Mouse (Mus musculus): ENCODE data around the gene Mindy3. TPM values are rescaled to one million over a fixed set of nuclear protein-coding genes. Genes with fewer than 3 reads are reported as not detected.

Gene Mindy3
- total RNA-seq (2014; rRNA removed) (51.3 and 73.3 TPM in 2 replicates), polyA plus RNA-seq (2015; fragmentation: Nextera tagmentation; extraction: Ambion mirVana) (48.2 and 50.9 TPM in 2 replicates)

DNA sequence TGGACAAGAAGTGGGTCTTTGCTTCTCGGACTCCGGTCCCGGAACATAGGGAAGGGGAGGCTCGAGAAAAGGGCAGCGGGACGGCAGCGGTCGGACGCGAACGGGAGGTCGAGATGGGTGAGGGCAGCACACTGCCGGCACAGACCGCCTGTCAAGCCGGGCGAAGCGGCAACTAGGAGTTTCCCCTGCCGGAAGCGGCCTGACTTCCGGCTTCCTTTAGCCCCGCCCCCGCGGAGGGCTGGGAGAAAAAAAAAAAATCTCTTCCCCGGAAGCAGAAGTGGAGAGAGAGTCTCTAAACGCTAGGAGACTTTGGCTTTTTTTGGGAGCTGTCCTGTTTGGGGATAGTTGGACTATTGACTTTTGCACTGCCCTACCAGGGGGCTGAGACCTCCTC lies at the start of gene Mindy3:
Gene Mindy3, minus strand, starts transcription at position 209 of the 394 bp plus-strand sequence.
- Histone ChIP-seq H3K4me1 (ENCODE audit: insufficient read depth, low read length) (peaks cover 9% of the 10 kb centered on the region; the same call in 1 of the 2 replicates), H3K9me3 (ENCODE audit: low read length) (no peaks in the 10 kb centered on the region), H3K4me3 (ENCODE audit: low read length) (peak within 1 kb of the TSS; percentile 92), H3K9ac (replicated peaks; ENCODE audit: low read length) (peak within 1 kb of the TSS; percentile 79), H3K27me3 (ENCODE audit: insufficient read depth, low read length) (no peaks in the 10 kb centered on the region), H3K36me3 (ENCODE audit: insufficient read depth, low read length) (no peaks in the 10 kb centered on the region), H3K4me2 (ENCODE audit: low read depth, low read length) (peak within 1 kb of the TSS; percentile 97), H3K27ac (peak within 1 kb of the TSS; percentile 80)
- TF ChIP-seq CTCF (IDR thresholded peaks at IDR 0.05; ENCODE audit: low read depth) = peak; percentile 17
- ATAC-seq (peak; percentile 95), DNase-seq (ENCODE audit: low spot score) (peak; percentile 93)
- under 1% methylated on average over 25 of the region's 25 CpGs for WGBS

DNA sequence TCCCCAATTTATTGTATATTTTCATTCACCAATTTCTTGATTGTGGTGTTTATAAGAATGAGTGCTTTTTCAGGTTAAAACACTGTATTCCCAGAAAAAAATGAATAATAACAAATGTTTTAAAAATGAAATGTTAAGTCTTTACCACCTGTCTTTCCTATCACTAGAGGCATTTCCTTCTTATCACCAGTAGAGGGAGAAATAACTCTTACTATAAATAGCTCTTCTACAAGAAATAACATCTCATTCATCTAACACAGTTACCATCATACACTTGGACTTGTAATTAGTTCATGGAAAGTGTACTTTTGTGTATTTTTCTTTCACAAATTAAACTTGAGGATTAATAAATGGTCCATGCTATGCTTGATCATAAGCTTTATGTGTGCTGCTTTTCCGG lies 40.5 kb upstream of the Mindy3 start:
- Histone ChIP-seq H3K4me3 (ENCODE audit: low read length) (no peak overlapping the region), H3K9ac (replicated peaks; ENCODE audit: low read length) (no peak overlapping the region), H3K4me1 (ENCODE audit: insufficient read depth, low read length) (no peaks in the 10 kb centered on the region), H3K27ac (no peak overlapping the region), H3K4me2 (ENCODE audit: low read depth, low read length) (no peak overlapping the region), H3K9me3 (ENCODE audit: low read length) (no peaks in the 10 kb centered on the region), H3K27me3 (ENCODE audit: insufficient read depth, low read length) (no peaks in the 10 kb centered on the region), H3K36me3 (ENCODE audit: insufficient read depth, low read length) (no peaks in the 10 kb centered on the region)
- ATAC-seq (no peak; the same call in 1 of the 2 replicates), DNase-seq (ENCODE audit: low spot score) (peak; percentile 30)
- 74% methylated on average over 1 of the region's 1 CpGs for WGBS
- peak; percentile 64 for TF ChIP-seq CTCF (IDR thresholded peaks at IDR 0.05; ENCODE audit: low read depth)

DNA sequence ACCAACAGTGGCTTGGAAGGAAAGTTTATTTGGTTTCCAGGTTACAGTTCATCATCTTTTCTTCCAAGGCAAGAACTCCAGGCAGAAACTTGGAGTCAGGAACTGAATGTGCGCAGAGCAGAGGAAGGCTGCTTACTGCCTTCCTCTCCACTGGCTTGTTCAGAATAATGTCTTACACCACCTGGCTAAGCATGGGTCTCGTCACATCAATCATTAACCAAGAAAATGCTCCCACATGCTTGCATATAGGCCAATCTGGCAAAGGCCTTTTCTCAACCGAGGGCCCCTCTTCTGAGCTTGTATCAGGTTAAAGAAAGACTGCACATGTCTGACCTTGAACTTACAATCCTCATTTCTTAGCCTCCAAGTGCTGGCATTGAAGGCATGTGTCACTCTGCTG lies 30.8 kb upstream of the Mindy3 start:
- Histone ChIP-seq H3K27me3 (ENCODE audit: insufficient read depth, low read length) (no peaks in the 10 kb centered on the region), H3K9me3 (ENCODE audit: low read length) (no peaks in the 10 kb centered on the region), H3K27ac (no peak overlapping the region), H3K9ac (replicated peaks; ENCODE audit: low read length) (no peak overlapping the region), H3K4me2 (ENCODE audit: low read depth, low read length) (no peak overlapping the region), H3K4me1 (ENCODE audit: insufficient read depth, low read length) (no peaks in the 10 kb centered on the region), H3K4me3 (ENCODE audit: low read length) (no peak overlapping the region), H3K36me3 (ENCODE audit: insufficient read depth, low read length) (no peaks in the 10 kb centered on the region)
- WGBS = 87% methylated on average over 3 of the region's 3 CpGs
- DNase-seq (ENCODE audit: low spot score) (no peak), ATAC-seq (no peak)
- no peak for TF ChIP-seq CTCF (IDR thresholded peaks at IDR 0.05; ENCODE audit: low read depth)

DNA sequence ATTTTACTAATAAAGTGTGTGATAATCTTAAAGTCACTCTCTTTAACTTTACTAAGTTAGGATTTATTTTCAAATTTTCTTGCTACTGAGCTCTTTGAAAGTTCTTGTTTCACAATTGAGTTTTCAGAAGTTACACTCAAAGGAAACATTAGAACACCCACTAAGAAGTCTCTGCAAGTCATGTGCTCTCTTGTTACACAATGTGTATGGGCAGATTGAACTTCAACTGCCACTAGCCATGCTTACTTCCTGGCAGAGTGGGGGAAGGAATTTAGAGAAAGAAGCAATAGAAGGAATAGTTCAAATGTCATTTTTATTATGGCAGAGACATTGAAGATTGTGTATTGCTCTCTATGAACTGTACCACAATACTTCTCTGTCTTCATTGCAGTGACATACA lies 20.9 kb upstream of the Mindy3 start:
- H3K27me3 ChIP-seq (ENCODE audit: insufficient read depth, low read length) = no peaks in the 10 kb centered on the region
- ATAC-seq (no peak), DNase-seq (ENCODE audit: low spot score) (no peak)
- no peaks in the 10 kb centered on the region for H3K36me3 ChIP-seq (ENCODE audit: insufficient read depth, low read length)
- TF ChIP-seq CTCF (IDR thresholded peaks at IDR 0.05; ENCODE audit: low read depth) = no peak
- H3K4me1 ChIP-seq (ENCODE audit: insufficient read depth, low read length) = no peaks in the 10 kb centered on the region
- no peak overlapping the region for H3K4me2 ChIP-seq (ENCODE audit: low read depth, low read length)
- no peak overlapping the region for H3K9ac ChIP-seq (replicated peaks; ENCODE audit: low read length)
- H3K27ac ChIP-seq = no peak overlapping the region
- H3K9me3 ChIP-seq (ENCODE audit: low read length) = no peaks in the 10 kb centered on the region
- no peak overlapping the region for H3K4me3 ChIP-seq (ENCODE audit: low read length)

DNA sequence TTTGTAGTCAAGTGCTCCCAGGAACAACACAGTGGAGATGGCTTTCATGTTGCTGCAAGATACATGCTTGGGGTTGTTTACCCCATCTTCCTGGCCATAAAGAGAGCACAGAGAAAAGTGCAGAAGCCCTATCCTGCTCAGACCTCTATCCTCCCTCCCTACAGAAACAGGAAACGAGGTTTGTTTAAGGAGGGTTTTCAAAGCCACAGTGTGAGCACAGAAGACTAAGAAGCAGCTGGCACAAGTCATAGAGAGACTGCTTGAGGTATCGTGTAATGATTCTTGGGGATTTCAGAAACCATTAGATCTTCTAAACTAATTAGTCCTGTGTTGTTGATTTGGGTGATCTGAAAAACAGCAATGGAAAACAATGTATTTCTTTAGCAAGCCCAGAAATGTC lies 20.3 kb upstream of the Mindy3 start:
- no peaks in the 10 kb centered on the region for H3K4me1 ChIP-seq (ENCODE audit: insufficient read depth, low read length)
- no peak overlapping the region for H3K4me2 ChIP-seq (ENCODE audit: low read depth, low read length)
- no peak overlapping the region for H3K9ac ChIP-seq (replicated peaks; ENCODE audit: low read length)
- no peaks in the 10 kb centered on the region for H3K9me3 ChIP-seq (ENCODE audit: low read length)
- H3K27me3 ChIP-seq (ENCODE audit: insufficient read depth, low read length) = no peaks in the 10 kb centered on the region
- DNase-seq (ENCODE audit: low spot score) = no peak
- no peaks in the 10 kb centered on the region for H3K36me3 ChIP-seq (ENCODE audit: insufficient read depth, low read length)
- no peak overlapping the region for H3K27ac ChIP-seq
- H3K4me3 ChIP-seq (ENCODE audit: low read length) = no peak overlapping the region
- 60% methylated on average over 2 of the region's 2 CpGs for WGBS
- ATAC-seq = no peak
- TF ChIP-seq CTCF (IDR thresholded peaks at IDR 0.05; ENCODE audit: low read depth) = no peak

DNA sequence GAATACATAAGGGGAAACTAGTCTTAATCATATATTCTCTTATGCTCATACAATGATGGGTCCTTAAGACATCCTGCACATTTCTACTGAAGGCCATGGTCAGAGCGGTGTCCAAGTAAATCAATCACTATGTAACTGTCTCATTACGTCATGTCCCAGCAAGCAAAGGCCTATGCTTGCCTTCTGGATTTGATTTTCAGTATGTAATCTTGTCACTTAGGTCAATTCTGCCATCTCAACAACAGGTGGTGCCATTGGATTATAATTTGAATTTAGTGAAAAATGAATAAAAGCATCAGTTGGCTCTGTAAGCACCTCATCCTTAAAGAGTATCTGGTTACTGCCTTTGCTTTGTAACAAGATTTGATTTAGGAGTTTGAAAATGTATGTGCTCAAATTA lies 18.9 kb upstream of the Mindy3 start:
- no peak overlapping the region for H3K4me2 ChIP-seq (ENCODE audit: low read depth, low read length)
- DNase-seq (ENCODE audit: low spot score) (peak; percentile 77), ATAC-seq (peak; percentile 69; the same call in 1 of the 2 replicates)
- 69% methylated on average over 2 of the region's 2 CpGs for WGBS
- no peak overlapping the region for H3K9ac ChIP-seq (replicated peaks; ENCODE audit: low read length)
- H3K9me3 ChIP-seq (ENCODE audit: low read length) = no peaks in the 10 kb centered on the region
- no peak overlapping the region for H3K27ac ChIP-seq
- H3K27me3 ChIP-seq (ENCODE audit: insufficient read depth, low read length) = no peaks in the 10 kb centered on the region
- peak; percentile 65 for TF ChIP-seq CTCF (IDR thresholded peaks at IDR 0.05; ENCODE audit: low read depth)
- H3K36me3 ChIP-seq (ENCODE audit: insufficient read depth, low read length) = no peaks in the 10 kb centered on the region
- H3K4me1 ChIP-seq (ENCODE audit: insufficient read depth, low read length) = no peaks in the 10 kb centered on the region
- H3K4me3 ChIP-seq (ENCODE audit: low read length) = no peak overlapping the region

DNA sequence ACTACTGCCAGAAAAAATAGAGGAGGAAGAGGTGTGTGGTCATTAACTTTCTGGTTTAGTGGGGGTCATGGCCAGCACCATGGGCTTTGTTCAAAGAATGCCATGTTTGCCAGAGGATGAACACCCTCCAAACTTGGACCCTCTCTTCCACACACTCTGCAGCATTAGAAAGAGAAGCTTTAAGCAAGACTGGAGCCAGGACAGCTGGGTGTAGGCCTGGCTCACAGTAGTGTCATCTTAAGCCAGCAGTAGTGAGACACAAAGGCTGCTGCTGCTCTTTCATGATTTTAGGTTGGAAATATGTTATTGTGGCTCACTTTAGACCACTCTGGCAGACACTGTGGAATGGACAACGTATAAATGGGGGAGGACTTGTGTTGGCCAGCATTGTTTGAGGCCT lies 12.8 kb upstream of the Mindy3 start:
- 72% methylated on average over 1 of the region's 1 CpGs for WGBS
- no peak for TF ChIP-seq CTCF (IDR thresholded peaks at IDR 0.05; ENCODE audit: low read depth)
- Histone ChIP-seq H3K4me1 (ENCODE audit: insufficient read depth, low read length) (no peaks in the 10 kb centered on the region), H3K4me2 (ENCODE audit: low read depth, low read length) (no peak overlapping the region), H3K27ac (no peak overlapping the region), H3K4me3 (ENCODE audit: low read length) (no peak overlapping the region), H3K36me3 (ENCODE audit: insufficient read depth, low read length) (no peaks in the 10 kb centered on the region), H3K27me3 (ENCODE audit: insufficient read depth, low read length) (no peaks in the 10 kb centered on the region), H3K9ac (replicated peaks; ENCODE audit: low read length) (no peak overlapping the region), H3K9me3 (ENCODE audit: low read length) (no peaks in the 10 kb centered on the region)
- no peak for DNase-seq (ENCODE audit: low spot score)
- ATAC-seq = no peak
